Mouse (Mus musculus) intestine, postnatal 0 days (tissue): ENCODE measurements around the gene Ptcd2. TPM values are rescaled to one million over a fixed set of nuclear protein-coding genes. Genes with fewer than 3 reads are reported as not detected.

ENCODE experiments used
- ATAC-seq: fragments of 200-750 bp; cut with Nextera tagmentation; 2 replicates; pipeline ENCODE4 v1.8.0; 2017; ENCODE audit warnings: mild to moderate bottlenecking, moderate TSS enrichment, moderate library complexity
- H3K27ac ChIP-seq: fragments of 300-500 bp; sonication (generic); 2 replicates; pipeline ENCODE4 v1.5.1; 2014; ENCODE audit warnings: mild to moderate bottlenecking, low read depth, low read length, moderate library complexity
- H3K27me3 ChIP-seq: fragments of 300-500 bp; sonication (generic); replicated peaks from 2 replicates; pipeline ENCODE4 v1.6.1; 2014; ENCODE audit warnings: low read length, mixed read lengths; ENCODE audit not compliant: control insufficient read depth, insufficient read depth
- H3K36me3 ChIP-seq: fragments of 300-500 bp; sonication (generic); 2 replicates; pipeline ENCODE4 v1.6.1; 2014; ENCODE audit warnings: mild to moderate bottlenecking, moderate library complexity; ENCODE audit not compliant: control insufficient read depth, insufficient read depth
- H3K4me1 ChIP-seq: fragments of 300-500 bp; sonication (generic); replicated peaks from 2 replicates; pipeline ENCODE4 v1.6.1; 2014; ENCODE audit warnings: antibody characterized with exemption, low read length, mixed read lengths; ENCODE audit not compliant: control insufficient read depth, insufficient read depth
- H3K4me2 ChIP-seq: fragments of 300-500 bp; sonication (generic); replicated peaks from 2 replicates; pipeline ENCODE4 v1.6.1; 2014; ENCODE audit warnings: low read depth, mild to moderate bottlenecking, moderate library complexity
- H3K4me3 ChIP-seq: fragments of 300-500 bp; sonication (generic); 2 replicates; pipeline ENCODE4 v1.5.1; 2014; ENCODE audit warnings: low read depth, low read length
- H3K9ac ChIP-seq: fragments of 300-500 bp; sonication (generic); 2 replicates; pipeline ENCODE4 v1.6.1; 2014; ENCODE audit warnings: mild to moderate bottlenecking, low read depth, low read length
- H3K9me3 ChIP-seq: fragments of 300-500 bp; sonication (generic); 2 replicates; pipeline ENCODE4 v1.6.1; 2016; ENCODE audit warnings: mixed run types; ENCODE audit not compliant: control insufficient read depth
- CTCF ChIP-seq: sonication (generic); IDR thresholded peaks from 2 replicates; pipeline ENCODE4 v1.5.1; 2016; ENCODE audit warnings: low read depth, mild to moderate bottlenecking, control low read depth, antibody characterized with exemption, moderate library complexity
- WGBS: fragments of 180-500 bp; shearing (Covaris S2); extraction: QIAGEN DNeasy Blood & Tissue Kit; methylation state at CpG from one replicate; pipeline ENCODE4 v1.1.7; 2014; 5-methylcytosine and 5-hydroxymethylcytosine counted together
- polyA plus RNA-seq: library from polyadenylated mRNA; unstranded; fragments of >200 nt; fragmentation: Nextera tagmentation; extraction: Ambion mirVana; gene quantifications from 2 replicates; pipeline ENCODE4 v1.2.1, GENCODE M21; 2015

Ptcd2 gene
- polyA plus RNA-seq, 1 experiment from 2014 or later, result 28.5 TPM

DNA sequence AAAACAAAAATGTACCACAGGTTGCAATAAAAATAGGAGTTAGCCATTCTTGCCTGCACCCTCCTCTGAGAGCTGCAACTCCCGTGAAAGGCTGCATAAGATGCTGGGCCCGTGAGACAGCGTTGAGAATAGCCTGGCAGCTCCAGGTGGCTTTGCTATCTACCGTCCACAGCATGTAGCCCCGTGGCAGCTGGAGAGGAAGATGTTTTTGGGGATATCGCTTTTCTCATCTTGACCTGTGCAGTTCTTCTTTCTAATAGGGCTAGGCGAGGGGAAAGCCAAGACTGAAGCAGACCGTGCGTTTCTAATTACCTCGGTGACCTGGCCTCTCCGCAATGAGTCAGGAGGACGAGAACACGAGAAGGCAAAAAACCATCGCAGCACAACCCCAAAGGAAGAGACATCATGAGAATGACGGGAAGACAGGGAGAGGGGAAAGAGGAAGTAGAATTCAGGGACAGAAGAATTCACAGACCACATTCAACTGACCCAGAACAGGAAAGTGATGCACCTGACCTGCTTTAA, 29.8 kb downstream of the Ptcd2 start:
- Histone ChIP-seq H3K4me2 (no peak overlapping the region), H3K4me1 (no peaks in the 10 kb centered on the region), H3K9me3 (no peaks in the 10 kb centered on the region), H3K27ac (no peak overlapping the region), H3K4me3 (no peak overlapping the region), H3K36me3 (peaks cover 8% of the 10 kb centered on the region), H3K9ac (no peak overlapping the region), H3K27me3 (no peaks in the 10 kb centered on the region)
- TF ChIP-seq CTCF, result no peak
- WGBS, result 87% methylated on average over 15 of the region's 15 CpGs
- no peak for ATAC-seq

DNA sequence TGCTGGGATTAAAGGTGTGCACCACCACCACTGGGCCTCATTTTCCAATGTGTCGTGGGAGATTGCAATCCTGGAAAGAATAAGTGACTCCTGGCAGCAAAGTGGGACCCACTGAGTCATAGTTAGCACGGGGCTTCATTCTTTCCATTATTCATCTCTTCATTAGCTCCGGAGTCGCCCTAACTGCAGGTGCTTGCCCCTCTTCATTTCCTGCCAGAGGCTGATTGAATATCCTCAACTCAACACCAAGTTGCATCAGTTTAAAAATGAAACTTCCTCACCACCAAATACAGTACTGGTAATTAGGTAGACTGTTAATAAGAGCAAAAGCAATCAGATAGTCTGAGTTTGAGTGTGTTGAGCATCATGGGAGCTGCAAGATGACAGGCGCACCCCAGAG, 30.4 kb downstream of the Ptcd2 start:
- H3K9ac ChIP-seq, result no peak overlapping the region
- no peak overlapping the region for H3K4me3 ChIP-seq
- H3K27ac ChIP-seq, result no peak overlapping the region
- 87% methylated on average over 5 of the region's 5 CpGs for WGBS
- no peak overlapping the region for H3K4me2 ChIP-seq
- no peaks in the 10 kb centered on the region for H3K27me3 ChIP-seq
- H3K36me3 ChIP-seq, result peaks cover 2% of the 10 kb centered on the region
- no peak for ATAC-seq
- no peak for TF ChIP-seq CTCF
- H3K4me1 ChIP-seq, result no peaks in the 10 kb centered on the region
- H3K9me3 ChIP-seq, result no peaks in the 10 kb centered on the region

DNA sequence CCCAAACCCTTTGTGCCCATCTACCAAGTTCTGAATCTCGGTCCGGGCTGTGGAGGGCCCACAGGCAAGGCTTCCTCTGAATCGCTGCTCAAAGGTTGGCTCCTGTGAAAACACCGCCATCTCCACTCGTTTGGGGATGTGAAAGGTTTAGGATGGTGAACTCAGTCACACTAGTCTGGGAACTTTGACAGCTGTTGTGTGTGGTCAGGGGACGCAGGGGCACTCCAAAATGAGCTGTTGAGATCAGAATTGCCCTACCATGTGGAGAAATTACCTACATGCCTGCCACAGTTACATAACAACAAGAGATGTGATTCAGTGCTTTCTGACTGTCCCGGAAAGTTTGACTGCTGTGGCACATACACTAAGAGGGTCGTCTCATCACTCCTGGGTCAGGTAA, 36.1 kb downstream of the Ptcd2 start:
- Histone ChIP-seq H3K4me3 (no peak overlapping the region), H3K4me2 (no peak overlapping the region), H3K9ac (no peak overlapping the region), H3K27me3 (no peaks in the 10 kb centered on the region), H3K27ac (no peak overlapping the region), H3K4me1 (0 out of 2 replicates have a peak, but pooled peaks cover 9% of the 10 kb centered on the region), H3K36me3 (no peaks in the 10 kb centered on the region), H3K9me3 (no peaks in the 10 kb centered on the region)
- WGBS, result 84% methylated on average over 8 of the region's 8 CpGs
- ATAC-seq, result no peak
- no peak for TF ChIP-seq CTCF

- 26% methylated on average over 5 of the region's 5 CpGs for WGBS
Observed at GRCm38 (mm10) chr13:99307930-99308359, 36.6 kb downstream of the Ptcd2 start.

DNA sequence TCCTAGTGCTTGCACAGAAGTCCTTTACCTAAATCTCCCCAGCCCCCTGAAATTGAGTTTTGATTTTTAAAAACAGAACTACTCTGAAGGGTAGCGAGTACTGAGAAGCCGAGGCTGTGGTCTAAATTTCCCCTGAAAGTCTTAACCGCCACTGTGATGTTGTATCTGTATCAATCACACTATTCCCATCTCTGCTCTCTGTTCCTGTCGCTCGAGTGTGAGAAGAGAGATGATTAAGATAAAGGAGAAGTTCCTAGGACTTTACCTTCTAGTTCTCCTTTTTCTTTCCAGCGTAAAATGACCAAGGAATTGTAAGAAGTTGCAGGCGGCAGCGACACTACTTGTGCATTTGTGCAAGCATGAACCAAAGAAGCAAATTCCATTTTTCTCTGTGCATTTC, 38.3 kb downstream of the Ptcd2 start:
- no peak overlapping the region for H3K4me3 ChIP-seq
- WGBS, result 82% methylated on average over 8 of the region's 8 CpGs
- H3K4me2 ChIP-seq, result no peak overlapping the region
- no peaks in the 10 kb centered on the region for H3K36me3 ChIP-seq
- no peaks in the 10 kb centered on the region for H3K27me3 ChIP-seq
- H3K9me3 ChIP-seq, result no peaks in the 10 kb centered on the region
- no peak overlapping the region for H3K27ac ChIP-seq
- H3K4me1 ChIP-seq, result 0 out of 2 replicates have a peak, but pooled peaks cover 9% of the 10 kb centered on the region
- no peak for TF ChIP-seq CTCF
- no peak overlapping the region for H3K9ac ChIP-seq
- ATAC-seq, result no peak

More at GRCm38 (mm10) chr13:99307930-99308359, 36.6 kb downstream of the Ptcd2 start:
- Histone ChIP-seq H3K9me3 (no peaks in the 10 kb centered on the region), H3K4me2 (no peak overlapping the region), H3K9ac (no peak overlapping the region), H3K36me3 (no peaks in the 10 kb centered on the region), H3K4me1 (0 out of 2 replicates have a peak, but pooled peaks cover 9% of the 10 kb centered on the region), H3K27me3 (no peaks in the 10 kb centered on the region), H3K27ac (no peak overlapping the region), H3K4me3 (no peak overlapping the region)
- TF ChIP-seq CTCF, result no peak
- ATAC-seq, result peak; percentile 38; the same call in 1 of the 2 replicates

- WGBS, result 68% methylated on average over 1 of the region's 1 CpGs
- no peaks in the 10 kb centered on the region for H3K9me3 ChIP-seq
Observed at GRCm38 (mm10) chr13:99305186-99305585, 39.3 kb downstream of the Ptcd2 start.

More at GRCm38 (mm10) chr13:99305186-99305585, 39.3 kb downstream of the Ptcd2 start:
- ATAC-seq, result no peak
- TF ChIP-seq CTCF, result no peak
- H3K27ac ChIP-seq, result no peak overlapping the region
- no peak overlapping the region for H3K4me2 ChIP-seq
- no peaks in the 10 kb centered on the region for H3K27me3 ChIP-seq
- no peaks in the 10 kb centered on the region for H3K36me3 ChIP-seq
- 0 out of 2 replicates have a peak, but pooled peaks cover 9% of the 10 kb centered on the region for H3K4me1 ChIP-seq
- no peak overlapping the region for H3K4me3 ChIP-seq
- H3K9ac ChIP-seq, result no peak overlapping the region
